Mouse (Mus musculus): ENCODE measurements around the gene Sgsm1.

The Sgsm1 gene

GRCm38 (mm10) chr5:113281557-113281956, 29.0 kb downstream of the Sgsm1 start:
- DNase-seq: no peak

- DNase-seq: peak; percentile 91
These were observed 30.3 kb downstream of the Sgsm1 start for GRCm38 (mm10) chr5:113280138-113280856.

- no peak for DNase-seq
These were observed 34.7 kb downstream of the Sgsm1 start for GRCm38 (mm10) chr5:113275839-113276238.

- DNase-seq: peak; percentile 32
These were observed 39.3 kb downstream of the Sgsm1 start for GRCm38 (mm10) chr5:113271207-113271811.

- DNase-seq: no peak
These were observed 40.5 kb downstream of the Sgsm1 start for GRCm38 (mm10) chr5:113270043-113270442.

- DNase-seq: no peak
These were observed 42.3 kb downstream of the Sgsm1 start for GRCm38 (mm10) chr5:113268246-113268645.

- DNase-seq: no peak
These were observed 44.9 kb downstream of the Sgsm1 start for GRCm38 (mm10) chr5:113265637-113266036.

- no peak for DNase-seq
These were observed 59.8 kb downstream of the Sgsm1 start for GRCm38 (mm10) chr5:113250806-113251205.

GRCm38 (mm10) chr5:113249263-113249930, 61.2 kb downstream of the Sgsm1 start:
- DNase-seq: no peak

GRCm38 (mm10) chr5:113230196-113230595, 80.4 kb downstream of the Sgsm1 start:
- DNase-seq: no peak

- peak; percentile 92 for DNase-seq
These were observed 83.9 kb downstream of the Sgsm1 start, which contains the start of gene Tmem211 for GRCm38 (mm10) chr5:113226632-113227102. Gene Tmem211, plus strand, starts transcription at chr5:113226909.

- DNase-seq: peak; percentile 18
These were observed 84.7 kb downstream of the Sgsm1 start for GRCm38 (mm10) chr5:113225686-113226435.

GRCm38 (mm10) chr5:113225271-113225670, 85.3 kb downstream of the Sgsm1 start:
- peak; percentile 52 for DNase-seq

GRCm38 (mm10) chr5:113223888-113224287, 86.7 kb downstream of the Sgsm1 start:
- DNase-seq: no peak

- DNase-seq: peak; percentile 80
These were observed 89.3 kb downstream of the Sgsm1 start, which contains the start of gene 2900026A02Rik for GRCm38 (mm10) chr5:113221147-113221865. Gene 2900026A02Rik, minus strand, starts transcription at chr5:113221236.

- DNase-seq: no peak
These were observed 90.0 kb downstream of the Sgsm1 start for GRCm38 (mm10) chr5:113220383-113221146.

GRCm38 (mm10) chr5:113219876-113220275, 90.7 kb downstream of the Sgsm1 start:
- DNase-seq: no peak

GRCm38 (mm10) chr5:113219450-113219849, 91.1 kb downstream of the Sgsm1 start:
- DNase-seq: no peak

GRCm38 (mm10) chr5:113218617-113219235, 91.9 kb downstream of the Sgsm1 start:
- no peak for DNase-seq

GRCm38 (mm10) chr5:113217076-113217475, 93.5 kb downstream of the Sgsm1 start:
- DNase-seq: no peak
